Mouse (Mus musculus) testis, postnatal 10 days (tissue): Measurements from ENCODE around the gene Kdelr1.

Source experiments
- DNase-seq: peaks from one replicate; pipeline ENCODE4 v3.0.0; 2021; ENCODE audit warnings: low spot score

The Kdelr1 gene

DNA sequence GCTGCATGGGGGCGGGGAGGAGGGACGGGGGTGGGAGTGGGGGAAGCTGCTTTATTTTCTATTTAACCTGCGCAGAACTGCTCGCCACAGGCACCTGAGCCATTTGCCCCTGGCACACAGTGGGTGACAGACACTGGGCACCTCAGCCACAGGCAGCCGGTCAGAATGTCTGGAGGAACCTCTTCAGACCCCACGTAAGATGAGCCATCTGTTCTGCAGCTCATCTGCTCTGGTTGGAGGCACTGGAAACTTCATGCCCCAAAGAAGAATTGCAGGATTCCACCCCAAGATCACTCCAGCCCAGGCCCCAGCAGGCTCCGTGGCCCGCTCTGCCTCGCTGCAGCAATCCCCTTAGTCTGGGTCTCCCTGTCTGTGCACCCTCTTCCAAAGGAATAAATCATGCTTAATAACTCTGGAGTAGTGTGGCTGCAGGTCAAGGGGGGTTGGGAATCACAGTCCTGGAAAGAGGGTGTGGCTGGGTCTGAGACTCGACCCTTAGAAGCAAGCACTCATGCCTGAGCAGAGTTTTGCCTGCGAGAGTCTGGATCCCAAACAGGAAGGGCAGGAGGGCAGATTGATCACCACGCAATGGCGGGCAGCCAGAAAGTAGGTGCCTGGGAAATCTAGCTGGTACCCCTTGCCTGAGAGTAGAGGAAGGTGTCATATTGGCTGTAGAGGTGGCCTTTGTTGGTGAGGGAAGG, 44.6 kb downstream of the Kdelr1 start:
- no peak for DNase-seq

- DNase-seq, result no peak
These were observed 45.4 kb downstream of the Kdelr1 start for GRCm38 (mm10) chr7:45917926-45918325.

DNA sequence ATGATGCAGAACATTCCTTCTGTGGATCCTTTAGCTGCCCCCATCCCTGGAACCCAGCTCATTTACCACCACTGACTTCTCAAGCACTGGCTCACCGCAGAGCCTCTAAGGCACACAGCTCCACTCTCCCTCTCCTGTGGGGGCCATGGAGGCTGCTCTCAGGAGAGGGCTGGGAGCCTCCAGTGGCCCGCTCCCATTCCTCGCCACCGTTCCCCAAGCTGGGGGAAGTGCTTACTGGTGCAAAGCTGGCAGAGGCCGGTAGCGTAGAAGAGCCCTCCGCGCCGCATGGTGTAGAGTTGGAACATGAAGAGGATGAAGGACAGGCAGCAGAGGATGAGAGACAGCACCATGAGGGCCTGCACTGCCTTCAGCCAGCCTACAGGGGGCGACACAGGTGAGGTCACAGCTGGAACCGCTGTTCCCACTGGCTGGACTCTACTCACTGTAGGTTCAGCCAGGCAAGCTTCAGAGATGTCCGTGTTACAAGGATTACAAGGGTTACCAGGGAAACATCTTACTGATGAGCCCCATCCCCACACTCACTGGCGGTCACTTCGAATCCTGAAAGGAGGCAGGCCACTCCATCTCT, 46.6 kb downstream of the Kdelr1 start:
- peak; percentile 70 for DNase-seq

- DNase-seq, result no peak
These were observed 47.2 kb downstream of the Kdelr1 start for GRCm38 (mm10) chr7:45919761-45920160.

GRCm38 (mm10) chr7:45920583-45921241, 48.1 kb downstream of the Kdelr1 start:
- no peak for DNase-seq

DNA sequence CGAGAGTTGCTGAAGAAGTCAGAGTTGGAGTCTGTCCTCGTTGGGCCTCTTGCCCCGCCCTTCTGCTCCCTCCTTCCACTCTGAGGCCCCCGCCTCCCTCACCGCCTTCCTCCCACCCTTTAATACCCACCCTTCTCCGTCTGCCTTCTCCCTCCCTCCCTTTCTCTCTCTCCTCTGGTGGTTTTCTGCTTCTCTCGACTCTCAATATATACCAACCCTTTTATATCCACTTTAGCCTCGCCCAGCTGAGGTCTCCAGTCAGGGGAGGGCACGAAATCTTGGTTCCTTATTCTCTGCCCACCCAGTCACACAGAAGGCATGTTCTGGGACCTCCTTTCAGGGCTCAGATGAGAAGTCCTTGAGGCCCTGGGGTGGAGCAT, 48.7 kb downstream of the Kdelr1 start, which contains the start of gene Emp3:
Gene Emp3 (minus strand): TSS at position 163 of the 380 bp plus-strand sequence.
- peak; percentile 78 for DNase-seq

DNA sequence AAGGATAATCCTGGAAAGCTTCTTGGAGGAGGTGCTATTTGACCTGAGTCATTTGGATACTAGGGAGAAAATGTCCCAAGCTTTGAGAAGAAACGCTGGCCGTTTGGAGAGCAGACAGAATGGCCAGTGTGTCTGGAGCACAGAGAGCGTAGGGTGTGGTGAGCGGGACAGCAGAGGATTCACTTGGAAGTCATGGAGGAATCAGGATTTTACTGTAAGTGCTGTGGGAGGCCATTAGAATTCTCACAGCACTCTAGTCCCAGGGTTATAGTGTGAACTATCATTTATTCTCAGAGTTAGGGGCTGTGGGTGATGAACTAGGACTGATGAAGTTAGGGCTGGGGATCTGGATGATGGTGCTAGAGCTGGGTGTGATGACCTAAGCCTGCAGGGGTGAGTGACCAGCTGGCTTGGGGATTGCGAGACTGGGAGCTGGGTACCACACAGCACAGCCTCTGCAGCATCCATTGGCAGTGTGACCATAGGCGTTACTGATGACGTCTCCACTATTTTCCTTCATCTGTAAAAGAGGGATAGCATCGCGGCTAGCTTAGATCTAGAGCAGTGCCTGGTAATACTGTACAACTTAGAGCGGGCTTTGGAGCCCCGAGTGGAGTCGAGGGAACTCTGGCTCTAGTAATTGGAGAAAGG, 49.5 kb downstream of the Kdelr1 start:
- no peak for DNase-seq

- DNase-seq, result peak; percentile 94
These were observed 50.6 kb downstream of the Kdelr1 start for GRCm38 (mm10) chr7:45922928-45923761.

- DNase-seq, result peak; percentile 87
These were observed 51.3 kb downstream of the Kdelr1 start, which contains the start of gene Ccdc114 for GRCm38 (mm10) chr7:45923762-45924428. Ccdc114 (plus strand) TSS chr7:45924072.

DNA sequence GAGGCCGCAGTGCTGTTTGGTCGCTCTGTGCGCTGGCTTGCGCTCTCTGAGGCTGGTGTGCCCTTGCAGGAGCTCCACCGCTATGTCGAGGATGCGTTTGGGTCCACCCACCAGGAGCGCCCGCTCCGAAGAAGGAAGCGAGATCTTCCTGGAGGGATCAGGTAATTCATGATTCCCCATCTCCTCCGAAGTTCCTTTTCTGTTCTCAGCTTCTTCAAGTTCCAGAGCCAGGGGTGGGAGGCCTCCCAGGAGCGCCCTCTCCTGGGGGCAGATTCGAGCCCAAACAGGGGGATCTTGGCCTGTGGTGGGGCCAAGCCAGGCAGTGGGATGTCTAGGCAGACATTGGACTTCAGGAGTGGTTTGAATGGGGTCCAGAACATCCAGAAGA, 51.9 kb downstream of the Kdelr1 start:
- DNase-seq, result peak; percentile 70

GRCm38 (mm10) chr7:45928626-45929295, 56.2 kb downstream of the Kdelr1 start:
- no peak for DNase-seq

DNA sequence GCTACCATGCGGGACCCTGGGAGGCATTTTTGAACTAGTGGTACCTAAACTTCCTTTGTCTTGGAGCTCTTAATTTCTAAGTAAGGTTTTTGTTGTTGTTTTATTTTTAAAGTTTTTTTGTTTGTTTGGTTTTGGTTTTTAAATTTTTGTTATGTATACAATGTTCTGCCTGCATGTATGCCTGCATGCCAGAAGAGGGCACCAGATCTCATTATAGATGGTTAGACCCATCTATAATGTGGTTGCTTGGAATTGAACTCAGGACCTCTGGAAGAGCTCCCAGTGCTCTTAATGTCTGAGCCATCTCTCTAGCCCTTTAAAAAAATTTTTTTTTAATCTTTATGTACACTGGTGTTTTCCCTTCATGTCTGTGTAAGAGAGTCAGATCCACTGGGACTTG, 57.1 kb downstream of the Kdelr1 start:
- no peak for DNase-seq
